Mouse (Mus musculus) liver, embryonic 14.5 days (tissue): ENCODE measurements around the gene Elob. TPM values are rescaled to one million over a fixed set of nuclear protein-coding genes. Genes with fewer than 3 reads are reported as not detected.

Experiments
- ATAC-seq: fragments of 200-750 bp; cut with Nextera tagmentation; 2 replicates; pipeline ENCODE4 v1.8.0; 2017; ENCODE audit warnings: moderate number of reproducible peaks, mild to moderate bottlenecking, moderate library complexity; ENCODE audit not compliant: insufficient read depth
- DNase-seq, 3 experiments: peaks; one replicate each; pipeline ENCODE4 v3.0.0-alpha.2; 2012 to 2013; ENCODE audit warnings: low read depth in 3 of 3, low spot score in 3 of 3
- H3K27ac ChIP-seq: fragments of 300-500 bp; sonication (generic); 2 replicates; pipeline ENCODE4 v1.5.1; 2014; ENCODE audit warnings: moderate library complexity, mild to moderate bottlenecking, control low read depth, inconsistent platforms
- H3K27me3 ChIP-seq: fragments of 300-500 bp; sonication (generic); 2 replicates; pipeline ENCODE4 v1.6.1; 2014; ENCODE audit warnings: mild to moderate bottlenecking, low read length, moderate library complexity; ENCODE audit not compliant: control insufficient read depth, insufficient read depth
- H3K36me3 ChIP-seq: fragments of 300-500 bp; sonication (generic); replicated peaks from 2 replicates; pipeline ENCODE4 v1.6.1; 2014; ENCODE audit warnings: low read depth; ENCODE audit not compliant: control insufficient read depth, insufficient read depth
- H3K4me1 ChIP-seq, 2 experiments: fragments of 200-500 bp in 1 of 2; fragments of 300-500 bp in 1 of 2; sonication (generic) in 1 of 2; replicated peaks; 2 replicates each; pipeline ENCODE4 v1.6.1; 2012 to 2014; ENCODE audit warnings: antibody characterized with exemption in 1 of 2, inconsistent platforms in 1 of 2, low read length in 1 of 2; ENCODE audit not compliant: control insufficient read depth in 2 of 2, insufficient read depth in 2 of 2
- H3K4me2 ChIP-seq: fragments of 300-500 bp; sonication (generic); 2 replicates; pipeline ENCODE4 v1.6.1; 2014; ENCODE audit warnings: low read depth, mild to moderate bottlenecking, control low read depth, moderate library complexity
- H3K4me3 ChIP-seq, 2 experiments: fragments of 200-500 bp in 1 of 2; fragments of 300-500 bp in 1 of 2; sonication (generic) in 1 of 2; 2 replicates each; pipeline ENCODE4 v1.5.1; 2012 to 2014; ENCODE audit warnings: low read depth in 2 of 2, low read length in 2 of 2, mild to moderate bottlenecking in 2 of 2, control low read depth in 1 of 2, inconsistent platforms in 1 of 2, moderate library complexity in 1 of 2; ENCODE audit not compliant: insufficient read depth in 1 of 2
- H3K9ac ChIP-seq: fragments of 300-500 bp; sonication (generic); replicated peaks from 2 replicates; pipeline ENCODE4 v1.6.1; 2014; ENCODE audit warnings: mild to moderate bottlenecking, control low read depth, moderate library complexity
- H3K9me3 ChIP-seq: fragments of 300-500 bp; sonication (generic); 2 replicates; pipeline ENCODE4 v1.6.1; 2016; ENCODE audit warnings: low read length, mixed read lengths; ENCODE audit not compliant: control insufficient read depth
- CTCF ChIP-seq: IDR thresholded peaks from 2 replicates; pipeline ENCODE4 v1.5.1; 2016; ENCODE audit warnings: antibody characterized with exemption, low read depth, control low read depth
- EP300 ChIP-seq: IDR thresholded peaks from 2 replicates; pipeline ENCODE4 v1.6.1; 2016; ENCODE audit warnings: antibody characterized with exemption, low read depth
- WGBS: fragments of 180-500 bp; shearing (Covaris S2); extraction: QIAGEN DNeasy Blood & Tissue Kit; methylation state at CpG from one replicate; pipeline ENCODE4 v1.1.7; 2014; ENCODE audit not compliant: insufficient replicate concordance; 5-methylcytosine and 5-hydroxymethylcytosine counted together
- microRNA-seq: library from miRNA; unstranded; fragments of <30 nt; microRNA quantifications from one replicate; pipeline ENCODE4, GENCODE M21; 2016
- polyA plus RNA-seq, 2 experiments: library from polyadenylated mRNA; depleted of rRNA in 1 of 2; stranded (reverse) in 1 of 2; unstranded in 1 of 2; fragments of >200 nt; fragmentation: Nextera tagmentation in 1 of 2; extraction: Ambion mirVana in 1 of 2; gene quantifications; 2 replicates each; pipeline versions ENCODE4 v1.2.1 to v1.2.3; 2012 to 2014

Elob gene
- polyA plus RNA-seq, 2 experiments = 284 to 544 TPM

DNA sequence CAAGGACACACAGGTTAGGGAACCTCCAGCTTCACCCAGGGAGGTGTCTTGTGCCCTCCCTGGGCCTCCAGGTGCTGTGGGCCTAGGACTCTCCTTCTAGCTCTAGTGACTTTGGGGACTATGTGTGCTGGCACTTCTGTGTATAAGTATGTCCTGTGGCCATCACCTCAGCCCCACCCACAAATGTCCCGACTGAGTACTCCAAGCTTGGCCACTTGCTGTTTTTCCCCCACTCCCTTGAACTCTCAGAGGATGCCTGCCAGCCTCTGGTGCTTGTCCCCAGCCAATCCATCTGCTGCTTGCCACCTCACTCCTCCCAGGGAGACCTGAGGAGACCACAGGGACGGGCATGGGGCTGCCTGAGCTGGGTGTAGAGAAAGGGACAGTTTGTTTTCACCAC is 50.5 kb downstream of the Elob start:
- Histone ChIP-seq H3K9me3 (no peaks in the 10 kb centered on the region), H3K4me2 (no peak overlapping the region), H3K27ac (no peak overlapping the region), H3K27me3 (no peaks in the 10 kb centered on the region), H3K4me1 (0 out of 4 replicates have a peak, but pooled peaks cover 0 to 2% of the 10 kb centered on the region in 2 experiments), H3K36me3 (no peaks in the 10 kb centered on the region), H3K9ac (no peak overlapping the region), H3K4me3 (no peak overlapping the region)
- DNase-seq = no peak
- ATAC-seq = no peak
- 39% methylated on average over 2 of the region's 2 CpGs for WGBS
- no peak for TF ChIP-seq CTCF
- TF ChIP-seq EP300 = no peak

GRCm38 (mm10) chr17:23777141-23777540 is 51.8 kb downstream of the Elob start:
- H3K4me3 ChIP-seq = no peak overlapping the region
- no peaks in the 10 kb centered on the region for H3K36me3 ChIP-seq
- H3K4me1 ChIP-seq = 0 out of 4 replicates have a peak, but pooled peaks cover 0 to 2% of the 10 kb centered on the region in 2 experiments
- H3K4me2 ChIP-seq = no peak overlapping the region
- no peak overlapping the region for H3K9ac ChIP-seq
- TF ChIP-seq EP300 (no peak), CTCF (no peak)
- no peak overlapping the region for H3K27ac ChIP-seq
- H3K27me3 ChIP-seq = no peaks in the 10 kb centered on the region
- no peaks in the 10 kb centered on the region for H3K9me3 ChIP-seq
- DNase-seq (no peak), ATAC-seq (no peak)
- WGBS = 62% methylated on average over 2 of the region's 2 CpGs

DNA sequence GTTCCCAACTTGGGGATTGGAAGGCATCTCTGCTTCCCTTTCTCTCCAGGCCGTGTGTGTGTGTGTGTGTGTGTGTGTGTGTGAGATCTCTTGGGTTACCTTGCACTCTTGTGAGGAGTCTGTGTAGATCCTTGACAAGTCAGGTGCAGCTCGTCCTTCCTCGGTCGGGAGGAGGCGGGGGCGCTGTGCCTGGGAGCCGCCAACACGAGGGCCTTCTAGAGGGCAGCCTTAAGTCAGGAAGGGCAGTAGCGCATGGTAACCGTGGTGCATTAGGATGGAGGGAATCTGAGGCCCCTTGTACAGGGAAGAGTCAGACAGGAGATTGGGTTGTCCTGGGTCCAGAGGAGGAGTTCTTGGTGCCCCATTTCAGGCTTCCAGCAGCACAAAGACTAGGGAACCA is 52.7 kb downstream of the Elob start:
- Histone ChIP-seq H3K4me1 (peaks cover 2 to 3% of the 10 kb centered on the region in 2 experiments; a peak in 2 of 4 replicates), H3K4me2 (no peak overlapping the region), H3K9me3 (no peaks in the 10 kb centered on the region), H3K27ac (no peak overlapping the region), H3K36me3 (no peaks in the 10 kb centered on the region), H3K9ac (no peak overlapping the region), H3K4me3 (no peak overlapping the region), H3K27me3 (no peaks in the 10 kb centered on the region)
- TF ChIP-seq CTCF (no peak), EP300 (no peak)
- DNase-seq = no peak
- ATAC-seq = no peak
- 72% methylated on average over 10 of the region's 10 CpGs for WGBS

Small RNA genes within 50 kb of the gene (microRNA-seq; reads per million reads assigned to microRNA genes)
- 2.1 reads per million for gene Mir5125

Other genes starting within 250 kb of the Elob start
- 1.9 and 2.0 TPM in 2 replicates for gene Zfp13, start 229.6 kb downstream of the Elob start, polyA plus RNA-seq (2012; rRNA removed)
- 1.3 TPM in 2 replicates for gene Zfp13, start 229.6 kb downstream of the Elob start, polyA plus RNA-seq (2014; fragmentation: Nextera tagmentation; extraction: Ambion mirVana)
- gene Zscan10, start 228.3 kb downstream of the Elob start, polyA plus RNA-seq (2012; rRNA removed) = not detected in 2 replicates
- not detected in 2 replicates for gene Zscan10, start 228.3 kb downstream of the Elob start, polyA plus RNA-seq (2014; fragmentation: Nextera tagmentation; extraction: Ambion mirVana)
- 0.11 and 0.12 TPM in 2 replicates for gene Mmp25, start 183.9 kb downstream of the Elob start, polyA plus RNA-seq (2012; rRNA removed)
- gene Mmp25, start 183.9 kb downstream of the Elob start, polyA plus RNA-seq (2014; fragmentation: Nextera tagmentation; extraction: Ambion mirVana) = 0.11 TPM in 1 of 2 replicates, not detected in the other
- 0.02 TPM in 2 replicates for gene Bicdl2, start 168.6 kb downstream of the Elob start, polyA plus RNA-seq (2012; rRNA removed)
- gene Bicdl2, start 168.6 kb downstream of the Elob start, polyA plus RNA-seq (2014; fragmentation: Nextera tagmentation; extraction: Ambion mirVana) = not detected in 2 replicates
- gene Hcfc1r1, start 155.5 kb downstream of the Elob start, polyA plus RNA-seq (2012; rRNA removed) = 11.3 and 15.3 TPM in 2 replicates
- gene Hcfc1r1, start 155.5 kb downstream of the Elob start, polyA plus RNA-seq (2014; fragmentation: Nextera tagmentation; extraction: Ambion mirVana) = 21.0 and 24.5 TPM in 2 replicates
- gene Thoc6, start 155.3 kb downstream of the Elob start, polyA plus RNA-seq (2012; rRNA removed) = 14.8 and 17.2 TPM in 2 replicates
- 21.4 and 21.5 TPM in 2 replicates for gene Thoc6, start 155.3 kb downstream of the Elob start, polyA plus RNA-seq (2014; fragmentation: Nextera tagmentation; extraction: Ambion mirVana)
- gene Tnfrsf12a, start 151.7 kb downstream of the Elob start, polyA plus RNA-seq (2012; rRNA removed) = 1.4 and 1.7 TPM in 2 replicates
- 3.0 and 3.9 TPM in 2 replicates for gene Tnfrsf12a, start 151.7 kb downstream of the Elob start, polyA plus RNA-seq (2014; fragmentation: Nextera tagmentation; extraction: Ambion mirVana)
- gene Cldn6, start 149.9 kb downstream of the Elob start, polyA plus RNA-seq (2012; rRNA removed) = 0.64 and 0.68 TPM in 2 replicates
- 0.15 and 0.50 TPM in 2 replicates for gene Cldn6, start 149.9 kb downstream of the Elob start, polyA plus RNA-seq (2014; fragmentation: Nextera tagmentation; extraction: Ambion mirVana)
- gene Cldn9, start 145.1 kb downstream of the Elob start, polyA plus RNA-seq (2012; rRNA removed) = 0.04 TPM in 2 replicates
- gene Cldn9, start 145.1 kb downstream of the Elob start, polyA plus RNA-seq (2014; fragmentation: Nextera tagmentation; extraction: Ambion mirVana) = 0.21 TPM in 1 of 2 replicates, not detected in the other
- 0.04 and 0.09 TPM in 2 replicates for gene 1520401A03Rik, start 106.4 kb downstream of the Elob start, polyA plus RNA-seq (2012; rRNA removed)
- gene 1520401A03Rik, start 106.4 kb downstream of the Elob start, polyA plus RNA-seq (2014; fragmentation: Nextera tagmentation; extraction: Ambion mirVana) = not detected in 2 replicates
- 29.6 and 35.0 TPM in 2 replicates for gene Pkmyt1, start 102.8 kb downstream of the Elob start, polyA plus RNA-seq (2012; rRNA removed)
- gene Pkmyt1, start 102.8 kb downstream of the Elob start, polyA plus RNA-seq (2014; fragmentation: Nextera tagmentation; extraction: Ambion mirVana) = 21.2 and 24.5 TPM in 2 replicates
- 3.6 and 5.7 TPM in 2 replicates for gene Paqr4, start 88.3 kb downstream of the Elob start, polyA plus RNA-seq (2012; rRNA removed)
- 6.4 and 7.2 TPM in 2 replicates for gene Paqr4, start 88.3 kb downstream of the Elob start, polyA plus RNA-seq (2014; fragmentation: Nextera tagmentation; extraction: Ambion mirVana)
- 0.02 and 0.03 TPM in 2 replicates for gene Kremen2, start 83.3 kb downstream of the Elob start, polyA plus RNA-seq (2012; rRNA removed)
- not detected in 2 replicates for gene Kremen2, start 83.3 kb downstream of the Elob start, polyA plus RNA-seq (2014; fragmentation: Nextera tagmentation; extraction: Ambion mirVana)
- 4.0 and 4.3 TPM in 2 replicates for gene Flywch1, start 57.5 kb downstream of the Elob start, polyA plus RNA-seq (2012; rRNA removed)
- gene Flywch1, start 57.5 kb downstream of the Elob start, polyA plus RNA-seq (2014; fragmentation: Nextera tagmentation; extraction: Ambion mirVana) = 6.6 and 7.4 TPM in 2 replicates
- gene Flywch2, start 43.1 kb downstream of the Elob start, polyA plus RNA-seq (2012; rRNA removed) = 0.57 and 0.79 TPM in 2 replicates
- gene Flywch2, start 43.1 kb downstream of the Elob start, polyA plus RNA-seq (2014; fragmentation: Nextera tagmentation; extraction: Ambion mirVana) = 0.85 and 1.0 TPM in 2 replicates
- 136 and 152 TPM in 2 replicates for gene Srrm2, start 38.6 kb downstream of the Elob start, polyA plus RNA-seq (2012; rRNA removed)
- 107 and 120 TPM in 2 replicates for gene Srrm2, start 38.6 kb downstream of the Elob start, polyA plus RNA-seq (2014; fragmentation: Nextera tagmentation; extraction: Ambion mirVana)
- gene Prss33, start 6.9 kb upstream of the Elob start, polyA plus RNA-seq (2012; rRNA removed) = 0.04 TPM in 1 of 2 replicates, not detected in the other
- gene Prss33, start 6.9 kb upstream of the Elob start, polyA plus RNA-seq (2014; fragmentation: Nextera tagmentation; extraction: Ambion mirVana) = not detected in 2 replicates
- gene Prss32, start 14.7 kb upstream of the Elob start, polyA plus RNA-seq (2012; rRNA removed) = 0.06 TPM in 1 of 2 replicates, not detected in the other
- gene Prss32, start 14.7 kb upstream of the Elob start, polyA plus RNA-seq (2014; fragmentation: Nextera tagmentation; extraction: Ambion mirVana) = not detected in 2 replicates
- 0.09 and 0.18 TPM in 2 replicates for gene Prss41, start 15.0 kb upstream of the Elob start, polyA plus RNA-seq (2012; rRNA removed)
- gene Prss41, start 15.0 kb upstream of the Elob start, polyA plus RNA-seq (2014; fragmentation: Nextera tagmentation; extraction: Ambion mirVana) = 0.06 TPM in 1 of 2 replicates, not detected in the other
- gene Prss21, start 38.9 kb upstream of the Elob start, polyA plus RNA-seq (2012; rRNA removed) = not detected in 2 replicates
- gene Prss21, start 38.9 kb upstream of the Elob start, polyA plus RNA-seq (2014; fragmentation: Nextera tagmentation; extraction: Ambion mirVana) = not detected in 2 replicates
- not detected in 2 replicates for gene Dcpp1, start 51.7 kb upstream of the Elob start, polyA plus RNA-seq (2012; rRNA removed)
- gene Dcpp1, start 51.7 kb upstream of the Elob start, polyA plus RNA-seq (2014; fragmentation: Nextera tagmentation; extraction: Ambion mirVana) = not detected in 2 replicates
- not detected in 2 replicates for gene Dcpp2, start 51.7 kb upstream of the Elob start, polyA plus RNA-seq (2012; rRNA removed)
- gene Dcpp2, start 51.7 kb upstream of the Elob start, polyA plus RNA-seq (2014; fragmentation: Nextera tagmentation; extraction: Ambion mirVana) = not detected in 2 replicates
- not detected in 2 replicates for gene Dcpp3, start 88.3 kb upstream of the Elob start, polyA plus RNA-seq (2012; rRNA removed)
- not detected in 2 replicates for gene Dcpp3, start 88.3 kb upstream of the Elob start, polyA plus RNA-seq (2014; fragmentation: Nextera tagmentation; extraction: Ambion mirVana)
- gene Sbp, start 112.5 kb upstream of the Elob start, polyA plus RNA-seq (2012; rRNA removed) = not detected in 2 replicates
- not detected in 2 replicates for gene Sbp, start 112.5 kb upstream of the Elob start, polyA plus RNA-seq (2014; fragmentation: Nextera tagmentation; extraction: Ambion mirVana)
- not detected in 2 replicates for gene Sbpl, start 126.1 kb upstream of the Elob start, polyA plus RNA-seq (2012; rRNA removed)
- gene Sbpl, start 126.1 kb upstream of the Elob start, polyA plus RNA-seq (2014; fragmentation: Nextera tagmentation; extraction: Ambion mirVana) = not detected in 2 replicates
- gene Prss30, start 151.4 kb upstream of the Elob start, polyA plus RNA-seq (2012; rRNA removed) = 0.07 and 0.13 TPM in 2 replicates
- gene Prss30, start 151.4 kb upstream of the Elob start, polyA plus RNA-seq (2014; fragmentation: Nextera tagmentation; extraction: Ambion mirVana) = 0.06 TPM in 1 of 2 replicates, not detected in the other
- gene Prss22, start 169.0 kb upstream of the Elob start, polyA plus RNA-seq (2012; rRNA removed) = not detected in 2 replicates
- gene Prss22, start 169.0 kb upstream of the Elob start, polyA plus RNA-seq (2014; fragmentation: Nextera tagmentation; extraction: Ambion mirVana) = not detected in 2 replicates
- not detected in 2 replicates for gene Prss27, start 209.0 kb upstream of the Elob start, polyA plus RNA-seq (2012; rRNA removed)
- not detected in 2 replicates for gene Prss27, start 209.0 kb upstream of the Elob start, polyA plus RNA-seq (2014; fragmentation: Nextera tagmentation; extraction: Ambion mirVana)
- gene Kctd5, start 244.3 kb upstream of the Elob start, polyA plus RNA-seq (2012; rRNA removed) = 9.3 and 10.0 TPM in 2 replicates
- gene Kctd5, start 244.3 kb upstream of the Elob start, polyA plus RNA-seq (2014; fragmentation: Nextera tagmentation; extraction: Ambion mirVana) = 10.9 and 11.3 TPM in 2 replicates